Mouse (Mus musculus): ENCODE measurements around the gene Mcpt9.
"Not testable (repeated sequence)": the region's sequence is repeated elsewhere in the genome, so short reads cannot be mapped to it uniquely, and the experiment has no call there.

Gene Mcpt9

DNA sequence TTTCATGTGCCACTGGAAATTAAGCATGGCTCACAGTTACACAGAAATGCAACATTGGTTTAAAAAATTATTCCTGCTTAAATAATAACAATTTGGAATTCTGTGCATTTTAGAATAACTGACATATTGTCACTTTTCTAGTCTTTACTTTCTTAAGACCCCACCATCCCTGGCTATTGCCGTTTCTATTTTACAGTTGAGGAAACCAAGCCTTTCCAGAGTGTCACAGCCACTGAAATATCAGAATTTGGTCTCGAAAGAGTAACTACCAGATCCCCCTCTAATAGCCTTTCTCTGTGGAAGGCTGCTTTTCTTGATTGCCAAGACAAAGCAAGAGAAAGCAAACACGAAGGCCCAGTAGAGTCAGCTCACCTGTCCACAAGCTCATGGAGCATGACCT, at the start of gene Mcpt9:
Gene Mcpt9 (minus strand): TSS at position 101 of the 400 bp plus-strand sequence.
- DNase-seq (ENCODE audit: low read depth, low spot score): not testable (repeated sequence)

DNA sequence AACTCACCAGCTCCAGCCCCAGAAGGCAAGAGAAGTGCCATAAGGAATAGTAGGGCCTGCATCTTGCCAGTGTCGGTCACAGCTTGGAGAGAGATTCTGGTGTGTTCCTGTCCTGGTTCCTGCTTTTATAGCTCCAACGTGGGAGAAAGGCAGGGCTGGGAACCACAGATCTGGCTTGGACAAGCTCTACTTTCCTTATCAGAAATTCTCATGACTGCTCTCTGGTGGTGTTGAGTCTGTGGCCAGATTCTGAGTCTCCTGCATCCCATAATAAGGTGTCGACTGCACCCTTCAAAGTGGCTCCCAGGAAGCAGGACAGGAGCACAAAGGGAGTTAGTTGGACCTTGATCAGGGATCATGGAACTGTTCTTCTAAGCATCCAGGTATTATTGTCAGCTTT, 31.9 kb upstream of the Mcpt9 start, which contains the start of gene Mcpt4:
Gene Mcpt4 (minus strand): TSS at position 101 of the 400 bp plus-strand sequence.
- not testable (repeated sequence) for DNase-seq (ENCODE audit: low read depth, low spot score)

DNA sequence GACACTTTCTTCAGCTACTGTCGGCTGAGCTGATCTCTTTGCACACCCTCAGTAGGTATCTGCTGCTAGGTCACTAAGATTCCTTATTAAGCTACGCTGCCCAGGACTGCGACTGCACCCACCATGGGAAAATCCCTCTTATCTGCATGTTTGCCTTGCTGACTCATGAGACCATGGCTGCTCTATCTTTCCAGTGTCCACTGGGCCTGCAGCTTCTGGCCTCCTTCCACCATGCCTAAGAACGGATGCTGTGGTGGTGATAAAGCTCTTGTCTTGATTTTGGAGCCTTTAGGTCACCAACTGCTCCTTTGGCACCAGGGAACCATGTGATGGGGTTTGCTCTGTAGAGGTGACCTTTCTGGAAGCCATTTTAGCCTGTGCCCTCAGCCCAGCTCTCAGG, 27.4 kb upstream of the Mcpt9 start:
- DNase-seq (ENCODE audit: low read depth, low spot score): no peak

- DNase-seq (ENCODE audit: low read depth, low spot score): no peak
Observed at GRCm38 (mm10) chr14:56055408-56055807, 25.1 kb upstream of the Mcpt9 start.

DNA sequence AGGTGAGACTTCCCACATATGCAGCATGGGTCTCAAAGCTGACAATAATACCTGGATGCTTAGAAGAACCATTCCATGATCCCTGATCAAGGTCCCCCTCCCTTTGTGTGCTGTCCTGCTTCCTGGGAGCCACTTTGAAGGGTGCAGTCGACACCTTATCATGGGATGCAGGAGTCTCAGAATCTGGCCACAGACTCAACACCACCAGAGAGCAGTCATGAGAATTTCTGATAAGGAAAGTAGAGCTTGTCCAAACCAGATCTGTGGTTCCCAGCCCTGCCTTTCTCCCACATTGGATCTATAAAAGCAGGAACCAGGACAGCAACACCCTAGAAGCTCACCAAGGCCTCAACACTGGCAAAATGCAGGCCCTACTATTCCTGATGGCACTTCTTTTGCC, 11.5 kb upstream of the Mcpt9 start, which contains the start of gene Mcpt2:
Gene Mcpt2 (plus strand): TSS at position 250 of the 400 bp plus-strand sequence.
- not testable (repeated sequence) for DNase-seq (ENCODE audit: low read depth, low spot score)

DNA sequence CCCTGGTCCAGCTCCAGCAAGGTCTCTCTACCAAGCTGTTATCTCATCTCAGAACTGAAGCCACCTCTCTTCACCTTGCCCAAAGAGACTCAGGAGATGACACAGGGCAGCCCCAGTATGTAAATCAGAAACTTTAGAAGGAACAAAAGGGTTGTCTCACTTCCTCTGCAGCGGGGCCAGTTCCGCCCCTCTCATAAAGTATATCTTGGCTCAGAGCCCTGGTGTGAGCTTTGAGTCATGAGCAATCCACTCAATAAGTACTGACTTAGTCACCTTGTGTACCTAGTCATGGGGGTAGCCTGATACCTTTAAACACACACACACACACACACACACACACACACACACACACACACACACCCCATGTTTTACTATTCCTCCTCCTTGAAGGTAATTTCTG, 4.1 kb upstream of the Mcpt9 start:
- DNase-seq (ENCODE audit: low read depth, low spot score): no peak

DNA sequence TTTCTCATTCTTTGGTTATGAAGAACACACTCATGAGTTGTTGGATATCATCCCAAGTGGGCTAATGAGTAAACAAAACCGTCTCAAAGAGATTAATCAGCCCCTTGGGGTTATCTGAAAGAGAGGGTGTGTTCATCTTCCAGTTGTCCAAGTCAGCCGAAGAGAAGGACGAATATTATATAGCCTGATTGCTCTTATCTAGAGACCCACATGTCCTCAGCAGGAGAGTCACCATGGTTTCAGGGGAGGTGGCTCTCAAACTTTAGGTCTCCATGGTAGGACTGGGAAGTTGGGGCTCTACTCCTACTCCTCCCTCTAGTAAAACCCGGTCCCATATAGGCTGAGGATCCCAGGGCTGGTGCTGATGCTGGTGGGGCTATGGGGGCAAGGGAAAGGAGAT, 9.0 kb downstream of the Mcpt9 start:
- not testable (repeated sequence) for DNase-seq (ENCODE audit: low read depth, low spot score)

- DNase-seq (ENCODE audit: low read depth, low spot score): no peak
Observed at GRCm38 (mm10) chr14:56019446-56019845, 10.8 kb downstream of the Mcpt9 start.

DNA sequence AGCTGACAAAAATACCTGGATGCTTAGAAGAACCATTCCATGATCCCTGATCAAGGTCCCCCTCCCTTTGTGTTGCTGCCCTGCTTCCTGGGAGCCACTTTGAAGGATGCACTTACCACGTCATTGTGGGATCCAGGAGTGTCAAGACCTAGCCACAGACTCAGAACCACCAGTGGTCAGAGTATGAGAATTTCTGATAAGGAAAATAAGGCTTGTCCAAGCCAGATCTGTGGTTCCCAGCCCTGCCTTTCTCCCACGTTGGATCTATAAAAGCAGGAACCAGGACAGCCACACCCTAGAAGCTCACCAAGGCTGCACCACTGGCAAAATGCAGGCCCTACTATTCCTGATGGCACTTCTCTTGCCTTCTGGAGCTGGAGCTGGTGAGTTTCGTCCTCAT, 12.6 kb downstream of the Mcpt9 start, which contains the start of gene Mcpt1:
Gene Mcpt1 (plus strand): TSS at position 301 of the 400 bp plus-strand sequence.
- DNase-seq (ENCODE audit: low read depth, low spot score): not testable (repeated sequence)

DNA sequence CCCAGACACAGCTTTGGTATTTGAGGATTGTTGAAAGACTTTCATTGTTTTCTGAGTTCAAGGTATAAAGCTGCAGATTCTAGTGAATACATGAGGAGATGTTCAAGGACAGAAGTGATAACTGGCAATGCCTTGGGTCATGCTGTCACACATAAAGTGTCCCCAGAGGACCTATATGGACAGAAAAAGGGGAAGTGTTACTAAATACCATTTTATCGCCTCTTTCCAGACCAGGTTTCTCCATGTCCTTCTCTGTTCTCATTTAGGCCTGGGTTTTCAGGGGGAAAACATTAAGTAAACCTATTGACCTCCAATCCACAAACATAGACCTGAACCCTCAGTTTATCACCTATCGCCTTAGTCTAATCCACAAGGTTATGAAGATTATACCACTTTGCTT, 16.4 kb downstream of the Mcpt9 start:
- DNase-seq (ENCODE audit: low read depth, low spot score): no peak

DNA sequence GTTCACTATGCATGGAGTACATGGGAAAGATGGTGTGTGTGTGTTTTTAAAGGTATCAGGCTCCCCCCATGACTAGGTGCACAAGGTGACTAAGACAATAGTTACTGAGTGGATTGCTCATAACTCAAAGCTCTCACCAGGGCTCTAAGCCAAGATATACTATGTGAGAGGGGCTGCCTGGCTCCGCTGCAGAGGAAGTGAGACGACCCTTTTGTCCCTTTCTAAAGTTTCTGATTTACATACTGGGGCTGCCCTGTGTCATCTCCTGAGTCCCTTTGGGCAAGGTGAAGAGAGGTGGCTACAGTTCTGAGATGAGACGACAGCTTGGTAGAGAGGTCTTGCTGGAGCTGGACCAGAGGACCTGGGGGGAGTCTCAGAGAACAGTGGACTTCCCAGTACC, 17.1 kb downstream of the Mcpt9 start:
- no peak for DNase-seq (ENCODE audit: low read depth, low spot score)

DNA sequence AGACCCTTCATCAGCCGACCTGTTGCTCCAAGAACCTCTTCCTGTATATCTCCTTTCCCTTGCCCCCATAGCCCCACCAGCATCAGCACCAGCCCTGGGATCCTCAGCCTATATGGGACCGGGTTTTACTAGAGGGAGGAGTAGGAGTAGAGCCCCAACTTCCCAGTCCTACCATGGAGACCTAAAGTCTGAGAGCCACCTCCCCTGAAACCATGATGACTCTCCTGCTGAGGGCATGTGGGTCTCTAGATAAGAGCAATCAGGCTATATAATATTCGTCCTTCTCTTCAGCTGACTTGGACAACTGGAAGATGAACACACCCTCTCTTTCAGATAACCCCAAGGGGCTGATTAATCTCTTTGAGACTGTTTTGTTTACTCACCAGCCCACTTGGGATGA, 42.8 kb downstream of the Mcpt9 start:
- DNase-seq (ENCODE audit: low read depth, low spot score): not testable (repeated sequence)

Measured in retina, postnatal 7 days (tissue).